Mouse (Mus musculus) cerebellum, adult 9-10 months (tissue): ENCODE data around the gene Fer1l4.

Source experiments
- DNase-seq: peaks from one replicate; pipeline ENCODE4 v3.0.0; 2022

The Fer1l4 gene

GRCm38 (mm10) chr2:156005393-156005792 is 47.4 kb downstream of the Fer1l4 start:
- no peak for DNase-seq

GRCm38 (mm10) chr2:155991863-155992321 is 60.9 kb downstream of the Fer1l4 start:
- peak; percentile 98 for DNase-seq

GRCm38 (mm10) chr2:155991151-155991550 is 61.6 kb downstream of the Fer1l4 start:
- peak; percentile 56 for DNase-seq

- DNase-seq: peak; percentile 79
Observed at GRCm38 (mm10) chr2:155989085-155989484, 63.7 kb downstream of the Fer1l4 start.

GRCm38 (mm10) chr2:155987131-155987530 is 65.6 kb downstream of the Fer1l4 start:
- no peak for DNase-seq

GRCm38 (mm10) chr2:155985776-155986175 is 67.0 kb downstream of the Fer1l4 start:
- DNase-seq: no peak

GRCm38 (mm10) chr2:155979328-155979991 is 73.3 kb downstream of the Fer1l4 start:
- DNase-seq: no peak

- DNase-seq: no peak
Observed at GRCm38 (mm10) chr2:155974087-155974731, 78.5 kb downstream of the Fer1l4 start.

GRCm38 (mm10) chr2:155973348-155973747 is 79.4 kb downstream of the Fer1l4 start:
- DNase-seq: no peak
